Mouse (Mus musculus): ENCODE results near the gene Herpud2.
"Not testable (repeated sequence)": the region's sequence is repeated elsewhere in the genome, so short reads cannot be mapped to it uniquely, and the experiment has no call there.

Herpud2 gene

DNA sequence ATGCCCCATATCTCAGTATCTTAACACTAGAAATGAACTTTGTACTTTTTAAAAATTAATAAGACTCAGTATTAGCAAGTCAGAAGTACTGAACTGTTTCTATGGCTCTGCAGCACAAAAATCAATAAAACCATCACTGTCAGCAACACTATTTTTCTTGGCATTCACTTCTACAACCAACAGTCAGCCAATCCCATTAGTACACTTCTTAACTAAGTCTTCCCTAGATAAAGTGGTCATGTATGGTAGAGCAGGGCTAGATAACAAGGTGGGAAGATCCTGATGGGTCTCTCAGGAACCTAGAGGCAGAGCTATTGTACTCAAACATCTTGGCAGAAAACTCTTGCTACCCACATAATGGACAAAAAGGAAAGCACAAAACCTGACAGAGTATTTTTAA, 7.7 kb downstream of the Herpud2 start:
- DNase-seq = no peak

DNA sequence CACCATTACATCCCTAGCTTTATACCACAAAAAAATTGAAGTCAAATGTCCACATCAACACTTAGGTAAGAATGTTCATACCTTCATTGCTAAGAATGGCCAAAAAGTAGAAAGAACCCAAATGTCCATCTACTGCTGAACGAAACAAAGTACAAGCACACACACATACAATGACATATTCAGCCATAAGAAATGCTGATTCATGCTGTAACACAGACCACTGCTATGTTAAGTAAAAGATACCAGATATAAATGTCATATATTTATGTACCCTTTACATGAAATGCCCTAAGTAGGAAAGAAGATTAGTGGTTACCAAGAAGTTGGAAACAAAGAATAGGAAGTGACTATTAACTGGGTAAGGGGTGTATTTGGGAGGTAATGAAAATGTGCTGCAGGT, 8.6 kb downstream of the Herpud2 start:
- DNase-seq = no peak

DNA sequence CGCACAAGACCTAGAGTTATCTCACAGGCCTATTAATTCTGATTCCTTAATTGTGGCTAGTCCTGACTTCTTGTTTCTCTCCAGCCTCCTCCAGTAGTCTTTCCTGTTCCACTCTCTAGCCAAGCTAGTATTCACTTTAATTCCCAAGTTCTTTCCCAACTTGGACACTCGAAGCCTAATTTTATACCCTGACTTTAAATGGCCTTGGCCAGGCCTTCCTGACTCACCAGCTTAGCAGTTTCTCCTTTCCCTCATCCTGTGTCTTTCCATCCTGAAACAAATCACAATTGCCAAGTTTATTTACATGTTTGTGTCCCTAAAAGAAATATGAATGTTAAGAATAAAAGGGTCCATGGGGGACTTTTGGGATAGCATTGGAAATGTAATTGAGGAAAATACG, 9.6 kb downstream of the Herpud2 start:
- DNase-seq = no peak

DNA sequence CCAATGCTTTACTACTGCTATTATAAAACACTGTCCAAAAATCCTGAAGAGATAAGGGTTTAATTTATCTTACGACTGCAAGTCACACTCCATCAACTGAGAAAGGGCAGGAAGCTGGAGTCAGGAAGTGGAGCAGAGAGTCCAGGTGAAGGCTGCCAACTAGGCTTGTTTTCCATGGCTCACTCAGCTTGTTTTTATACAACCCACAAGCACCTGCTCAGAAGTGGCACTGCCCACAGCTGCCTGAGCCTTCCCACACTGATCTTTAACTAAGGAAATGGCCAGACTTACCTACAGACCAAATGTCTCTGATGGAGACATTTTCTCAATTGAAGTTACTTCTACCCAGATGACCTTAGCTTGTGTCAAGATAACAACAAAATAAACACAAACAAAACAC, 11.3 kb downstream of the Herpud2 start:
- peak; percentile 8 for DNase-seq

DNA sequence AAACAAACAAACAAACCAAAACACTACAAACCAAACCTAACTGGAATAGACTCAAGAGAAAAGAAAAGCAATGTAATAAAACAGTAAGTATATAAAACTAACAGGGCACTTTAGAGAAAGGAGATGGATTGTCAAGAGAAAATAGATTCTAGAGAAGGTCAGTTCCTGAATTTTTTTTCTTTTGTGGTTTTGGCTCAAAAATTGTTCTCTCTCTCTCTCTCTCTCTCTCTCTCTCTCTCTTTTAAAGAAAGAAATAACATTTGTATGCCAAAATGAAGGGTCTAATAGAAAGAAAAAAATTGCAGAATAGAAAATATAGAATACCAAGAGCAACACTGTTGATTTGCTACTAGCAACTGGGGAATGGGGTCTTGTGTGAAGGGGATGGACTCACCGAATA, 12.7 kb downstream of the Herpud2 start:
- DNase-seq = no peak

DNA sequence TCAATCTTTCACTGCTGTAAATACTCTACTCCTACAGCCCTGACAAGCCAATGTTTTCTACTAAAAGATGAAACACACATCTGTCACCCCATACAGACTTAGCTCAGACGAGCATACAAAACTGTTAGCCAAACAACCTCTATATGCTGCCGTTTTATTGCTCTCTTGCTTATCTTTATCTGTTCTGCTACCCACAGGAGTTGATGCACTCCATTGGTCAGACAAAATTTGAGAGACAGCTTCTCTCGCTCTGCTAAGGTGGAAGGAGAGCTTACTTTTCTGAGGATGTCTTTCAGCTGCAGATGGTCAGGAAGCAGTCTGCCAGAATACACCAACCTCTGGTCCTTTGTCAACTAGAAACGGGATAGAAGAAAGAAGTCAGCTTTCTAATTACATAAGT, 18.7 kb downstream of the Herpud2 start:
- no peak for DNase-seq

DNA sequence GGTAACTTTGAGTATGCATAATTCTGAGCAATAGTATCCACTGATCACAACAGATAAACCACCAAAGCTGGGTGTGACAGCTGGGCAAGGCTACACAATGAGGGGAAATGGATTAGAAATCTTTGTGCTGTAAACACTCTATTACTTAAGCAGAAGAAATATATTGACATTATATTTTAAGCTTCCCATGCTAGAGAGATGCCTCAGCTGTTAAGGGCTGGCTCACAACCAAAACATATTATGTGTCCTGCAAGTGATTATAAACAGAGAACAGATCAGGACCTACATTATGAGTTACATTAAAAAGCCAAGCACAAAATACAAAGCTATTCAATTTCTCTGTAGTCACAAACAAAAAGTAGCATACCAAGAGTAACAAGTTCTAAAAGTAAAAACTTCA, 19.4 kb downstream of the Herpud2 start:
- no peak for DNase-seq

DNA sequence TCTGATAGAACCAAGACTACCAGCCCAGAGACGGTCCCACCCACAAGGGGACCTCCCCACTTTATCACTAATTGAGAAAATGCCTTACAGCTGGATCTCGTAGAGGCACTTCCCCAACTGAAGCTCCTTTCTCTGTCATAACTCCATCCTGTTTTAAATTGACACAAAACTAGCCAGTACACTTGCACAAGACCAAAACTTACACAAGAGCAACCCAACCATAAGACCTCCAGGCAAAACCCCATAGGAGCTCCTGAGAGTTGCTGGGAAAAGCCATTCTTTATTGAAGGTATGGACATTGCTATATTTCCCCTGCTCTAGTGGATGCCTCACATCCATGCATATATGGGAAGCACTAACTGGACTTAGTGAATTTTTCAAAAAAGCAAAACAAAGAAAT, 27.6 kb downstream of the Herpud2 start:
- DNase-seq = no peak

DNA sequence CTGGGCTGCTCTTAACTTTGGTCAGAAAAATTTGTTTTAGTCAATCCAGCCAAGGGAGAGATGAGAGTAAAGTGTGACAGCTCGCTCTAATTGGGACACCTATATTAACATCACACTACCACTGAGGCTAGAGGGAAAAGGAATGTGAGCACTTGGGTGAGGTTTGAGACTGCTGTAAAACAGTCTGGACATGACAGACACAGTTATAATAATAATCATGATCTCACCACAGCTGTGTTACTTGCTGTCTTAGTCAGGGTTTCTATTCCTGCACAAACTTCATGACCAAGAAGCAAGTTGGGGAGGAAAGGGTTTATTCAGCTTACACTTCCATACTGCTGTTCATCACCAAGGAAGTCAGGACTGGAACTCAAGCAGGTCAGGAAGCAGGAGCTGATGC, 28.0 kb downstream of the Herpud2 start:
- not testable (repeated sequence) for DNase-seq

DNA sequence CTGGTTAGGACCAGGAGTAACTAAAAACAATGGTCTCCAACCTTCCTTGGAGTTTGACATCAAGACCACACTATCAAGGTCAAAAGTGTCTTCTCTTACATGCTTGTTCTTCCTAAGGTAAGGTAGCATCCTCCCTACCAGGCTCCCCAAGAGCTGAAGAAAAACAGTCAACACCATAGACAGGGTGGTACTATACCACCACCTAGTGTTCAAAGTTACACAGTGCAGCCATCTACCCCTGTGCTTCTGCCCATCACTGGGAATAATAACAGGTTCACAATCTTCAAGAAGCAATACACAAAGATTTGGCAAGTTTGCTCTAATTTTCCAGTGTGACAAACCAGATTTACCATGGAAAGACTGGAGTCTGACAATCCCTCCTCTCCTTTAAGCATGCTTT, 47.0 kb downstream of the Herpud2 start:
- peak; percentile 54 for DNase-seq

DNA sequence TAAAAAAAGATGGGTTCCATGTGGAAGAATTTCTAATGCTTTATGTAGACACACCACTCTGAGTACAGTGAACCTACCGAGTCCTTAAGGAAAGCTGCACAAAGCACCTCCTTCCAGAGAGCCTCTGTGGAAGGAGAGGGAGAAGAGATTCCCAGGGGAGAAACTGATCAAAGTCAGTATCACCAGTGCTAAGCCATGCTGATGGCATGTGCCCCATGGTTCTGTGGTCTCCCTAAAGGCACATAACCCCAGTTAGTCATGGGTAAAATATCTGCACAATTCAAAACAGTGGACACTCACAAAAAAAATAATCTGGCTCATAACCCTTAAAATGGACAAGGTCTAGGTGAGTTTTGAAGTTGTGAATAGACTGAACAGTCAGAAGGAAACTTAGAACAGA, 48.7 kb downstream of the Herpud2 start:
- no peak for DNase-seq

DNA sequence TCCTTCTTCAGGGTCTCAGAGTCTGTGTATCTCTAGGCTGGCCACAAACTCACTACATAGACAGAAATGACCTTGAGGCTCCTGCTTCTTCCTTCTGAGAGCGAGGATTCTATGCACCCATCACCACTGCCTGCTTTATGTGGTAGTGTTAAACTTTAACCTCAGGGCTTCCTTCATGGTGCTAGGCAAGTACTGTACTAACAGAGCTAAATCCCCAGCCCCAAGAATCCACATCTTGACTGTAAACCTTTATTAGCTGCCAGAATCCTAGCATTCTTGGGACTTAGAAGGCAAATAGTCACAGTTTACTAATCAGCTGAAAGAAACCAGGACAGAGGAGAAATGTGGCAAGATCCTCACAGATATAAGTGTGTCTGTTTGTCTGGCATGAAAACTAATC, 60.8 kb downstream of the Herpud2 start:
- DNase-seq = no peak

DNA sequence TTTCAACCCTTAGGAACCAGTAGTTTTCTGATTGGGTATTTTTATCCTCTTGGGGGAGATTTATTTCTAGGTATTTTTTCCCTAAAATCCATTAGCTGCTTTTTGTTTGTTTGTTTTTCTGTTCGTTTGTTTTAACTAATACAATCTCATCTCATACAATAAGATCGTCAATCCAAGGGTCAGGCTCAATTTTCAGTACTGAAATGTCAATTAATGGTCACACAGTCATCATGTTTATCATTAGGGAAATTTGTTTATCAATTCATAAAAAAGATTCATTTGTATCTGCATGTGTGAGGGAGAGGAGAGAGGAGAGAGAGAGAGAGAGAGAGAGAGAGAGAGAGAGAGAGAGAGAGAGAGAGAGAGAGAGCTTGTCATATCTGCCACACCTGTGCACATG, 62.5 kb downstream of the Herpud2 start, which contains the start of gene Gm10181:
Gene Gm10181 (plus strand): TSS at position 301 of the 400 bp plus-strand sequence.
- no peak for DNase-seq

DNA sequence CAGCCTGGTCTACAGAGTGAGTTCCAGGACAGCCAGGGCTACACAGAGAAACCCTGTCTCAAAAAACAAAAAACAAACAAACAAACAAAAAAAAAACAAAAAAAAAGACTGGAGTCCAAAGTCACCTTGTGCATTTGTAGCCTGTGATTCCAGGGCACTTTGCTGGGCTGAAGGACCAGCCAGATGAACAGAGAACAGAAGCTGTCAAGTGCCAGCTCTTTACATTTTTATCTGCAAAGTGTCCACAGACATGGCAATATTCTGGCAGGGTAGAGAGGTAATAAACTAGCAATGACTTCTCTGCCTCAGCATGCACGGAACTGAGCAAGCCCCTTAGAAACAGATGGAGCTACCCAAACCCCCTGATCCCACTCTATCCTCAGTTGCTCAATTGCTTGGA, 75.1 kb downstream of the Herpud2 start:
- no peak for DNase-seq

DNA sequence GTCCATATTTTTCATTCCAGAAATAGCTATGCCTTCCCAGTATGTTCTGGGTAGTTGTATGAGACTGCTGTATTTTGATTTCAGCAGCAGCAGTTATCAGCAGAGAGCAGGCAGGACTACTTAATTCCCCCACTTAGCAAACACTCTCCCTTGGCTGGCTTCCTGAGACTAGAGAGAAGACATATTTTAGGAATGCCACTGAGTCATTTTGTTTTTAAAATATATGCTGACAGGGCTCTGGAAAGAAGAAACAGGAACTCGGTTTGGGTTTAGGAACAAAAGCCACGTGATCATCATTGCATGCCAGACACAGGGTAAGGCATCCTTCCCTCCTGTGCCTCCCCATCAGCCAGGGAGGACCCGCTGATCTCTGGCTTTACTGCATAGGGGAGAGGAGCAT, 75.6 kb downstream of the Herpud2 start:
- peak; percentile 16 for DNase-seq

DNA sequence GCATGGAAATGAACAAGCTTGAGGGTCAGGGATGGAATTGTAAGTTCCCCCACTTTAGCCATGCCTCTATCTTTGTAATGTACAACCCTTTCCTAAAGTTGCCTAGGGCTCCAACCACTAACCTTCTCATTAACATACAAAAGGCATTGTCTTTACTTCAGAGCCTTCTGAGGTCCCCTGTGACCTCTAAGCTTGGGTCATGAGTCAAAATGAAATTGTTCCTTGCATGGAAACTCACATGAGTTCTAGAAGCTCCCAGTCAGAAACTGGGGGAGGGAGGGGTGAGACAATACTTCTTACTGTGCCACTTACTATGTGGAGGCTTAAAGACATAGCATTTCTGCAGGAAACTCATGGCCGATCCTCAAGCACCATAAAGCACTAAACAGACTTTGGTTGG, 79.0 kb downstream of the Herpud2 start:
- DNase-seq = no peak

DNA sequence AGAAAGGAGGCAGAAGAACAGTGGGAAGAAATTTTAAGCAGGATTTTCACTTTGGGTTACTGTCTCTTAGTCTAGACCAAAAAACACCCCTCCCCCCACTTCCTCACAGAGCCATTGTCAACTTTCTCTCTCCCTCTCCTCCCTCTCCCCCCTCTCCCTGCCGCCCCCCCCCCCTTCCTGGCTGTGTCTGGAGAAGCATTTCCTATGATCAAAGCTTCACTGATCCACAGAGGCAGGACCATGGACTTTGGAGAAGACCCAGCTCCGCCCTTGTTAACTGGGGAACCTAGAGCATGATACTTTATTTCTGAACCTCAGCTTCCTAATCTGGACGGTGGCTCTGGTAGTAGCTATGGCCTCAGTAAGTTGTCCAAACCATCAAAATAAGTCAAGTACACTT, 92.9 kb downstream of the Herpud2 start:
- DNase-seq = peak; percentile 62
